Mouse (Mus musculus) forebrain, embryonic 16.5 days (tissue): ENCODE measurements around the gene Bri3bp. TPM values are rescaled to one million over a fixed set of nuclear protein-coding genes. Genes with fewer than 3 reads are reported as not detected.

Experiments used
- ATAC-seq: fragments of 200-750 bp; cut with Nextera tagmentation; 2 replicates; pipeline ENCODE4 v1.8.0; 2017; ENCODE audit warnings: mild to moderate bottlenecking, moderate library complexity
- H3K27ac ChIP-seq: fragments of 300-500 bp; sonication (generic); 2 replicates; pipeline ENCODE4 v1.5.1; 2014; ENCODE audit warnings: low read length, control low read depth
- H3K27me3 ChIP-seq: fragments of 300-500 bp; sonication (generic); replicated peaks from 2 replicates; pipeline ENCODE4 v1.6.1; 2014; ENCODE audit warnings: low read length; ENCODE audit not compliant: control insufficient read depth, insufficient read depth
- H3K36me3 ChIP-seq: fragments of 300-500 bp; sonication (generic); 2 replicates; pipeline ENCODE4 v1.6.1; 2014; ENCODE audit not compliant: control insufficient read depth, insufficient read depth
- H3K4me1 ChIP-seq: fragments of 300-500 bp; sonication (generic); replicated peaks from 2 replicates; pipeline ENCODE4 v1.6.1; 2014; ENCODE audit warnings: low read length; ENCODE audit not compliant: control insufficient read depth, insufficient read depth
- H3K4me2 ChIP-seq: fragments of 300-500 bp; sonication (generic); 2 replicates; pipeline ENCODE4 v1.6.1; 2014; ENCODE audit warnings: mild to moderate bottlenecking, low read length, control low read depth
- H3K4me3 ChIP-seq: fragments of 300-500 bp; sonication (generic); replicated peaks from 2 replicates; pipeline ENCODE4 v1.5.1; 2014; ENCODE audit warnings: mild to moderate bottlenecking, low read length, control low read depth
- H3K9ac ChIP-seq: fragments of 300-500 bp; sonication (generic); replicated peaks from 2 replicates; pipeline ENCODE4 v1.6.1; 2014; ENCODE audit warnings: low read depth, low read length, control low read depth
- H3K9me3 ChIP-seq: fragments of 300-500 bp; sonication (generic); 2 replicates; pipeline ENCODE4 v1.6.1; 2016; ENCODE audit warnings: low read length; ENCODE audit not compliant: control insufficient read depth
- WGBS: fragments of 180-500 bp; shearing (Covaris S2); extraction: QIAGEN DNeasy Blood & Tissue Kit; methylation state at CpG from one replicate; pipeline ENCODE4 v1.1.7; 2014; 5-methylcytosine and 5-hydroxymethylcytosine counted together
- microRNA-seq: library from miRNA; unstranded; fragments of <30 nt; microRNA quantifications from one replicate; pipeline ENCODE4, GENCODE M21; 2017
- polyA plus RNA-seq: library from polyadenylated mRNA; unstranded; fragments of >200 nt; fragmentation: Nextera tagmentation; extraction: Ambion mirVana; gene quantifications from 2 replicates; pipeline ENCODE4 v1.2.1, GENCODE M21; 2015

Gene Bri3bp
- polyA plus RNA-seq, 1 experiment from 2014 or later = 37.8 TPM

GRCm38 (mm10) chr5:125502186-125502585 lies 60.8 kb downstream of the Bri3bp start:
- Histone ChIP-seq H3K9ac (no peak overlapping the region), H3K27me3 (no peaks in the 10 kb centered on the region), H3K27ac (no peak overlapping the region), H3K9me3 (no peaks in the 10 kb centered on the region), H3K4me1 (0 out of 2 replicates have a peak, but pooled peaks cover 2% of the 10 kb centered on the region), H3K4me2 (no peak overlapping the region), H3K36me3 (no peaks in the 10 kb centered on the region; the same call in 1 of the 2 replicates), H3K4me3 (no peak overlapping the region)
- 19% methylated on average over 3 of the region's 3 CpGs for WGBS
- no peak for ATAC-seq

- no peak for ATAC-seq
- Histone ChIP-seq H3K9me3 (no peaks in the 10 kb centered on the region), H3K9ac (no peak overlapping the region), H3K4me3 (no peak overlapping the region), H3K36me3 (peaks cover 3% of the 10 kb centered on the region; the same call in 1 of the 2 replicates), H3K4me2 (no peak overlapping the region), H3K27ac (no peak overlapping the region), H3K4me1 (0 out of 2 replicates have a peak, but pooled peaks cover 2% of the 10 kb centered on the region), H3K27me3 (no peaks in the 10 kb centered on the region)
- 95% methylated on average over 6 of the region's 6 CpGs for WGBS
Observed at GRCm38 (mm10) chr5:125503628-125504027, 62.3 kb downstream of the Bri3bp start.

GRCm38 (mm10) chr5:125504692-125505091 lies 63.3 kb downstream of the Bri3bp start:
- Histone ChIP-seq H3K36me3 (peaks cover 6% of the 10 kb centered on the region), H3K27ac (no peak overlapping the region), H3K9me3 (no peaks in the 10 kb centered on the region), H3K9ac (no peak overlapping the region), H3K4me3 (no peak overlapping the region), H3K4me2 (no peak overlapping the region), H3K4me1 (0 out of 2 replicates have a peak, but pooled peaks cover 2% of the 10 kb centered on the region), H3K27me3 (no peaks in the 10 kb centered on the region)
- no peak for ATAC-seq
- WGBS = 65% methylated on average over 11 of the region's 11 CpGs

- H3K4me1 ChIP-seq = 0 out of 2 replicates have a peak, but pooled peaks cover 2% of the 10 kb centered on the region
- no peaks in the 10 kb centered on the region for H3K9me3 ChIP-seq
- H3K4me3 ChIP-seq = no peak overlapping the region
- no peak overlapping the region for H3K9ac ChIP-seq
- no peak for ATAC-seq
- no peak overlapping the region for H3K27ac ChIP-seq
- H3K27me3 ChIP-seq = no peaks in the 10 kb centered on the region
- 91% methylated on average over 15 of the region's 15 CpGs for WGBS
- H3K36me3 ChIP-seq = peaks cover 11% of the 10 kb centered on the region
- H3K4me2 ChIP-seq = no peak overlapping the region
Observed at GRCm38 (mm10) chr5:125505968-125506367, 64.6 kb downstream of the Bri3bp start.

GRCm38 (mm10) chr5:125507582-125507981 lies 66.2 kb downstream of the Bri3bp start:
- Histone ChIP-seq H3K4me3 (no peak overlapping the region), H3K27me3 (no peaks in the 10 kb centered on the region), H3K9me3 (no peaks in the 10 kb centered on the region), H3K36me3 (peaks cover 11% of the 10 kb centered on the region), H3K9ac (no peak overlapping the region), H3K27ac (no peak overlapping the region), H3K4me1 (no peaks in the 10 kb centered on the region), H3K4me2 (no peak overlapping the region)
- ATAC-seq = no peak
- WGBS = 91% methylated on average over 9 of the region's 9 CpGs

- Histone ChIP-seq H3K4me2 (no peak overlapping the region), H3K27ac (no peak overlapping the region), H3K4me1 (no peaks in the 10 kb centered on the region), H3K9ac (no peak overlapping the region), H3K4me3 (no peak overlapping the region), H3K9me3 (no peaks in the 10 kb centered on the region), H3K36me3 (peaks cover 11% of the 10 kb centered on the region), H3K27me3 (no peaks in the 10 kb centered on the region)
- 95% methylated on average over 10 of the region's 10 CpGs for WGBS
- no peak for ATAC-seq
Observed at GRCm38 (mm10) chr5:125508006-125508405, 66.6 kb downstream of the Bri3bp start.

- Histone ChIP-seq H3K4me2 (no peak overlapping the region), H3K9ac (no peak overlapping the region), H3K27me3 (no peaks in the 10 kb centered on the region), H3K27ac (no peak overlapping the region), H3K4me3 (no peak overlapping the region), H3K4me1 (no peaks in the 10 kb centered on the region), H3K9me3 (no peaks in the 10 kb centered on the region), H3K36me3 (peaks cover 13% of the 10 kb centered on the region)
- WGBS = 49% methylated on average over 5 of the region's 5 CpGs
- ATAC-seq = no peak
Observed at GRCm38 (mm10) chr5:125509541-125509940, 68.2 kb downstream of the Bri3bp start.

Small RNAs within 50 kb of the gene (microRNA-seq; reads per million reads assigned to microRNA genes)
- gene Gm27551 = not detected

Other genes starting within 250 kb of the Bri3bp start
- gene Scarb1, start 100.5 kb upstream of the Bri3bp start, polyA plus RNA-seq = 33.4 and 38.3 TPM in 2 replicates
- gene Gm10382, start 52.2 kb upstream of the Bri3bp start, polyA plus RNA-seq = 0.39 and 0.46 TPM in 2 replicates
- gene Ubc, start 51.4 kb upstream of the Bri3bp start, polyA plus RNA-seq = 1,295 and 1,372 TPM in 2 replicates
- gene Dhx37, start 7.4 kb upstream of the Bri3bp start, polyA plus RNA-seq = 10.5 and 13.5 TPM in 2 replicates
- gene Aacs, start 34.2 kb downstream of the Bri3bp start, polyA plus RNA-seq = 96.0 and 98.9 TPM in 2 replicates
- gene Tmem132b, start 90.2 kb downstream of the Bri3bp start, polyA plus RNA-seq = 8.4 and 9.1 TPM in 2 replicates